Mouse (Mus musculus) kidney, adult 9 months (tissue): Measurements from ENCODE around the gene Gipc1.
A peak's percentile ranks its signal among the peaks of the same experiment; 100 is the strongest.

Experiments
- DNase-seq: peaks from one replicate; pipeline ENCODE4 v3.0.0; 2022

Gene Gipc1

DNA sequence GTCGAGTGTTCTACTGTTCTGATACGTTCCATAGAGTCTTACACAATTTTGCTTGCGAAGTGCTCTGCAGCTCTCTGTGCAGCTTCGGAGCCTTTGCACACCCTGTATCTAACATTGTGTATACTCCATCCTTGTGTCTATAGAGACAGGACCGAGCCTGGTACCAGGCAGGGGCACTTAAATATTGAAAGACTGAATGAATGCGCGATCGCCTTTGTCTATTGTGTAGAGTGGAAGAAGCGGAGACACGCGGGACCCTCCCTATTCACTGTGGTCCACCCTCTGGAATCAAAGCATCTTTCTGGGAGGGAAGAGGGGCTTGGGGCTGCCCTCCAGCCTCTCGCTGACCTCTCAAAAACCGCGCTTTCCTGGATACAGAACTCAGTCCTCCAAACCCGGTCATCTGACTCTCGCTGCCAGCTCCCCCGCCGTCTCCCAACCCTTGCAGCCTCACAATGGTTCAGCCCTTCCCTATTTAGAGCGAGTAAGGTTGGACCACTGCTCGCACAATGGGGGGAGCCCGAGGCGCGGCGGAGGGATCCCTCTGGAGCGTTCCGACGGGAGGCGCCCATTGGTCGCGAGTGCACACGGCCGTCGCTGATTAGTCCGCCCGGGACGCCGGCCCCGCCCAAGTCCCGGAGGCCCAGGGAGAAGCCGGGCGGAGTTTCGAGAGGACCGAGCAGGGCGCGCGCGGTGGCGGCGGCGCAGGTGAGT lies at the start of gene Gipc1:
Gene Gipc1, plus strand, starts transcription at position 648 of the 714 bp plus-strand sequence.
- peak; percentile 98 for DNase-seq

DNA sequence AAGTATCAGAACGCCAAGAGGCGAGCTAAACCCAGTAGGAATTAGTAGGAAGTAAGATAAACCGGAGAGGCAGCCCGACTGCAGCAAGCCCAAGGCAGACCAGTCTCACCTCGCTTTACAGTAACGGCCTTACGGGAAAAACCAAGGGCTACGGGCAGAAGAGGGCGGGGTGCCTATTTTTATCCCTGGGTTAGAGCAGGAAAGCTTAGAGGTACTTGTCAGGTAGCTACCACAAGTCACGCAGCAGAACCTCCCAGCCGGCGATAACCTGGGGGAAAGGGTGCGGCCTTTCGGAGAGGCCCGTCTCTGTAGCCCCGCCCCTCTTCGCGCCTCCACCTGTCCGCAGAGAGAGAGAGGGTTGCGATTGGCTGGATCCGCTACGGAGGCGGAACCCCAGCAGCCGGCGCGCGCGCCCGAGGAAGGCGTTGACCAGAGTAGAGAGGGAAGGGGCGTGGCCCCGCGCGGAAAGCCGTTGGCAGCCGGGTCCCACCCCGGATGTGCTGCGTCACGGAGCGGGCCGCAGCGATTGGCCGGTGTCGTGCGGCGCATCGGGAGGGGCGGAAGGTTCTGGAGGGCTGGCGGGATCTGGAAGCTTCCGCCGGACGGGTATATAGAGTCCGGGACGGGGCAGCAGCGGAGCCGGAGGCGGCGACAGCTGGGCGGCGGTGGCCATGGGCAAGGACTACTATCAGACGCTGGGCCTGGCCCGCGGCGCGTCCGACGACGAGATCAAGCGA lies 44.6 kb upstream of the Gipc1 start, which contains the start of the genes Tecr and Dnajb1:
Gene Tecr, minus strand, starts transcription at position 311 of the 737 bp plus-strand sequence.
Gene Dnajb1, plus strand, starts transcription at position 533 of the 737 bp plus-strand sequence.
- peak; percentile 100 for DNase-seq

DNA sequence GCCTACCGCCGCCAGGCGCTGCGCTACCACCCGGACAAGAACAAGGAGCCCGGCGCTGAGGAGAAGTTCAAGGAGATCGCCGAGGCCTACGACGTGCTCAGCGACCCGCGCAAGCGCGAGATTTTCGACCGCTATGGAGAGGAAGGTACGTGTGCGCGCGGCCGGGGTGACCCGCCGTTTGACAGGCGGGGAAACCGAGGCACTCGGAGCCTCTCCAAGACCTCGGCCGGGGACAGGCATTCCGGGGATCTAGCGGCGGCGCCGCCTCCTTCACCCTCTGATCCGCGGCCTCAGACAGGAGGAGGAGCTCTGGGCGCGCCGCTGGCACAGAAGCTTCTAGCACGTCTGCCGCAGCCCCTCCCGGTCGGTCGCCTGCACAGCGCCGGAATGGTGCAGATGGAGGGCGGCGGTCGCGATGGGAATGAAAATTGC lies 44.1 kb upstream of the Gipc1 start:
- DNase-seq, result peak; percentile 85

DNA sequence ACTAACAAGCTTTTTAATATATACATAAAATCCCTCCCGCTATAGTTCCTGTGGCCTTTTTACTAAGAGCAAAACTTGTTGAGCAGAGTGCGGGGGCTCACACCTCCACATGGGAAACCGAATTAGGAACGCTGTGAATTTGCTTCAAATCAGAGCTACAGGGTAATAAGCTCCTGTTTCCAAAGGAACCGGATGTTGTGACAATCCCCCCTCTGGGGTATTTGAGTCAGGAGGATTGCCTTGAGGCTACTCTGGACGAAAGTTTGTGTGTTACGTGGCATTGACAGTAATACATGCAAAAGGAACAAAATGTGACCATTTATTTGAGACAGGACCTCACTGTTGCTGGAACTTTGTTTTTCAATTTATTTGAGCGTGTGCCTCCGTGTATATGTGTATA lies 43.4 kb upstream of the Gipc1 start:
- DNase-seq, result no peak

DNA sequence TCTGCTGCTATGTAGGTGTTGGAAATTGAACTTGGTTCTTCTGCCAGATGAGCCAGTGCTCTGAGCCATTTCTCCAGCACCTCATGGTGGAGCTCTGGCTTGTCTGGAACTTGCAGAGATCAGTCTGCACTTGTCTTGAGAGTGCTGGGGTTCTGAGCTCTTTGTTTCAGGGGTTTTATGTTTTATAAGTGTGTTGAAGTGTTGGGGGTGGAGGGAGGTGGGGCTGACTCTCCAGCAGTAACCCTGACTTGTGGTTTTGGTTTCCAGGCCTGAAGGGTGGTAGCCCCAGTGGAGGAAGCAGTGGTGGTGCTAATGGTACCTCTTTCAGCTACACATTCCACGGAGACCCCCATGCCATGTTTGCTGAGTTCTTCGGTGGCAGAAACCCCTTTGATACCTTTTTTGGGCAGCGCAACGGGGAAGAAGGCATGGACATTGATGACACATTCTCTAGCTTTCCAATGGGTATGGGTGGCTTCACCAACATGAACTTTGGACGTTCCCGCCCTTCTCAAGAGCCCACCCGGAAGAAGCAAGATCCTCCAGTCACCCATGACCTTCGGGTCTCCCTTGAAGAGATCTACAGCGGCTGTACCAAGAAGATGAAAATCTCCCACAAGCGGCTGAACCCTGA lies 42.8 kb upstream of the Gipc1 start:
- no peak for DNase-seq

DNA sequence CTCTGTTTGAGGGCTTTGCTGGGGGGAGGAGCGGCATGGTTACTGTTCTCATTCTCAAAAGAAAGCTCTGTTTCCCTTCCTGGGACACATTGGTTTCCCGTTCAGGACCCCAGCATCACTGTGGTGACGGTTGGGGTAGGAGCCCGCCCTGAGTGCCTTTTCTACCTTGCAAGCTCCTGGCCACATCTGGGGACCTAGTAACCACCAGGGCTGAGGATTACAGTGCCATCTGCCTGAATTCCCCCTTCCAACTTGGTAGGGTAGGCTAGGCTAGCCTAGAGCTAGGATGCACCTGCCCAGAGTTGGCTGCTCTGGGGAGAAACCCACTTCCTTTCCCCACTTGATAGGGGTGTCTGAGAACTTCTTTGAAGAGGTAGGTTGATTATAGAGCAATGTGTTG lies 40.6 kb upstream of the Gipc1 start:
- no peak for DNase-seq

DNA sequence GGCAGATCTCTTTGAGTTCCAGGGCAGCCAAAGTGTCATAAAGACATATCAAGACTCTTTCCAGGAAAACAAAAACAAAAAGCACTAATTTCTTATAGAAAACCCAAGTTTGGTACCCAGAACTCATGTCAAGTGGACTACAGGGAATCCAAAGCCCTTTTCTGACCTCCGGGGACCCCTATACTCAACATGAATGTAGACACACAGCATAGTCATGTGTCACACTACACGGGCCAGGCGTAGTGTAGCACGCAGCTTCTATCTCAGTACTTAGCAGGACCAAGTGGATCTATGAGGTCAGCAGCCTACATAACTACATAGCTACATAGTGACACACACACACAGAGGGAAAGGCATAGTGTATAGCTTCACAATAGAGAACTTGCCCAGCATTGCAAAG lies 38.8 kb upstream of the Gipc1 start:
- DNase-seq, result no peak

DNA sequence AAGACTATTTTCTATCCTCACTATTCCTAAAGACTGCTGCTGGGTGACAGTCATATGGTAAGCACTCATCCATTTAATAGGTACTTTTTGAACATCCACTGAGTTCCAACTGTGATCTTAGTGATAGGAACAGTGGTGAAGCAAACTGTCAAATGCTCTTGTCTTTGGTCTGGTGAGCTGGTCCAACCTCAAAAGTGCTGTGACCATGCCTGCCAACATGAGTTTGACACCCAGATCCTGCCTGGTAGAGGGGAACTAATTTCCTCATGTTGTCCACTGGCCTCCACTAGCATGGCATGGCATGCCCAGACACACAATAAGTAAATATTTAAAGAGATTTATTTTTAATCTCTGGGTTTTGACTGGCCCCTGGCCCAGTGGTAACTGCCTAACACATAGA lies 35.9 kb upstream of the Gipc1 start:
- no peak for DNase-seq

DNA sequence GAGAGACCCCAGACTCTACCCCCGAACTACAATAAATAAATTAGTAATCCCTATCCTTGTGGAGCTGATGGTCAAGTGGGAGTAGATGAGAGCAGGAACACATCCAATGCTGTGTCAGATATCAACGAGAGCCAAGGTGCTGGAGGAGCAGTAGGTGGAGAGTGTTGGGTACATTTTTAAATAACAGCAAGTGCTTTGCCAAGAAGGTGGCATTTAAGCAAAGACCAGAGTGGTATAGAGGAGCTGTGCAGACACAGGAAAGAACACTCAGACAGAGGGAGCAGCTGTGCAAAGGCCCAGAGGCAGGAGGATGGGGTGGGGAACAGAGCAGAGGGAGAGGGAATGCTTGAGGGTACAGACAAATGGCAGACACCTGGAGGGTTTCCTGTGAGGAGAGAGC lies 35.4 kb upstream of the Gipc1 start:
- DNase-seq, result no peak

DNA sequence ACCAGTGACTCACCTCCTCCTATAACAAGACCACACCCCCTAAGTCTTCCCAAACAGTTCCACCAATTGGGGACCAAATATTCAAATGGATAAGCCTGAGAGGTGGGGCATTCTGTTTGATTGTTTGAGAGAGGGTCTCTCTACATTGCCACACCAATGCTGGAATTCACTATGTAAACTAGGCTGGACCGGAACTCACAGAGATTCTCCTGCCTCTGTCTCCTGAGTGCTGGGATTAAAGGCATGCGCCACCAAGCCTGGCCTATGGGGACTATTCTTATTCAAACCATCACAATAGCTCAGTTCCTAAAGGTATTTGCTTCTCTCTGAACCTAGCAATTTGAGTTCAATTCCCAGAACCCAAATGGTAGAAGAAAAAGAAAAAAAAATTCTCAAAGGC lies 33.9 kb upstream of the Gipc1 start:
- no peak for DNase-seq

DNA sequence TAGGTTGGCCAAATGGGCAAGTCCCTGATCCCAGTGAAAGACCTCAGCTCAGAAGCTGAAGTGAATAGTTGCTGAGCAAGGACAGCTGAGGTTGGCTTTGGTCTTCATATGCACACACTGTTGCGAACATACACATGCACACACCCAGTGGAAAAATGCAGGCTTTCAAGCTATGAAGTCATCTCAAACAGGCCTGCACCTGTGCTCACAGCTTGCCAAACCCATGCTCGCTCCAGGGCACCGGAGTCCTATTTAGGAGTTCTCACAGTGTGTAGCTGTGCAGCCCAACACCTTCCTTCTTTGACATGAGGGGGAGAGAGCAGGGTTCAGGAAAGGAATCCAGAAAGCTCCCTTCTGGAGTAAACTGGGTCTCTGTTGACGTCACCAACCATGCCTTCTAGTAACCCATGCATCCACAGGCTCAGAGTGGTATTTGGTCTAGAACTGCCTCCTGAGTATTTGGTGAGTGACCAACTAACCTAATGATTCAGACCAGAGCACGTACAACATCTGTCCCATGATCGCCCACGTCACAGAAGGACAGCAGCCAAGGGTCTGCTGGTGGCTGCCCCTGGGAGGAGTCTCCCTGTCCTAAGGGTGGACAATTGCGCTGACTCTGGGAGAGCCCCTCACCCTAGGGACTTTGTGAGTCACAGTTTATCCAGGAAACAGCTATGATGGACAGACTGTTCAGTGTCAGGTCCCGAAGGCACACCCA lies 32.8 kb upstream of the Gipc1 start:
- DNase-seq, result no peak

DNA sequence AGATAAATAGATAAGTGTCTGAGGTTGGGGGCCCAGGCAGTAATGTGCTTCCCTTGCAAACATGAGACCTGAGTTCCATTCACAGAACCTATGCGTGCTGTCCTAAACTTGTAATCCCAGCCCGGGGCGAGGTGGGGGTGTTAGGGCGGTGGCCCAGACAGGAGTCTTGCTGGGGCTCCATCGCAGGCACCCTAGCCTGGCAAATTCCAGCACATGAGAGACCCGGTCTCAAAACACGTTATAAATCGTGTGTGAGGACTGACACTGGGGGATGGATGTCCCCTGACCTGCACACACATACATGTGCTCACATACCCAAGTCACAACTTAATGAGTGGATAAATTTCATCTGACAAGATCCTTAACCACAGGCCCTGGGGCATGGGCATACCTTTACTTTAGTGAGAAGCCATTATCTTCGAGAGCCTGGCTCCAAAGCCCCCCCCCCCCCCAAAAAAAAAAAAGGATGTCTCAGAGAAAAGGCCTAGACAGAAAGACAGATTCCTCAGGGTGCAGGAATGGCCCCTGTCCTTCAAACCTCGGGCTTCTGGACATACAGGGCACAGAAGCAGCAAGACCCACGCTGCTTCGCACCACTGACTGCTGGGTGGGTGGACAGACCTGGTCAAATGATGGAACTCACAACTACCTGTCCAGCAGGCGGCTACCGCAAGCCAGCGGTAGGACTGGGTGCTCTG lies 30.6 kb upstream of the Gipc1 start:
- no peak for DNase-seq

DNA sequence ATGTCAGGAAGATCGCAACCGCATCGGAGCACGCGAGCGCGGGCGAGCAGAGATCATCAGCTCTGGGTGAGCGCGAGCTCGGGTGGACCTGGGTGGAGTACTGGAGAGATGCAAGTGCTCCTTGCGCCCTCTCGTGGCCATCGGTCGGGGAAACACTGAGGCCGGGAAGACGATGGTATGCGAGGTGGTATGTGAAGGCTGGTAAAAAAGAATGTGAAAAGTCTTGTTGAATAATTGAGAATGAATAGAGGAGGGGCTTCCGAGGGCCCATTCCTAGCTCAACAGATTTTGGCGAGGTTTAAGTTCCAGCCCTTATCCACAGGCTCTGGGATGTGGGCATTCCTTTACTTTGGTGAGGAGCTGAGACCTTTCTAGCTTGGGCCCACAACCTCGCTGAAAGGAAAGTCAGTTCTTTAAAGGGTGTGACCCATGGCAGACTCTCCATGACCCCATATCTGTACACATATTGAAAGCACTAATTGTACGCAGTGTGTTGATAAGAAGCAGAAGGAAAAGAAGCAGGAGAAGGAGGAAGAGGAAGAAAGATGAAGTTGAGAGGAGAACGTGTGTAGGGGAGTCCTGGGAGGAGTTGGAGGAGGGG lies 30.0 kb upstream of the Gipc1 start:
- peak; percentile 84 for DNase-seq

DNA sequence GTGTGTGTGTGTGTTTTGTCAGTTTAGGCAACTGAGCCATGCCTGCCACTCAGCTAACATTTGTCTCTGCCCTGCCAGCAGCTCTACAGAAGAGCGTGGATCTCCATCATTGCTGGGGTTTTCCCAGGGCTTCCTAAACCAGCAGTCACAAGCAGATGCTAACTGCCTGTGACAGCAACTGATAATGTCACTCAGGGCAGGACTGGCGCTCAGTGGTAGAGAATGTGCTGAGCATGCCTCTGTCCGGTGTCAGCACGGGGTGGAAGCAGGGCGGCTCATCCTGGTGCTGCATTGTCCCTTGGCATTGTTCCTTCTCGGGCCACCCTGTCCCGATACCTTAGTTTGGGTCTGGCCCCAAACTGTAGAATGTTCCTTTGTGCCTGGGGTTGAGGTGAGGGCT lies 28.9 kb upstream of the Gipc1 start:
- DNase-seq, result no peak

DNA sequence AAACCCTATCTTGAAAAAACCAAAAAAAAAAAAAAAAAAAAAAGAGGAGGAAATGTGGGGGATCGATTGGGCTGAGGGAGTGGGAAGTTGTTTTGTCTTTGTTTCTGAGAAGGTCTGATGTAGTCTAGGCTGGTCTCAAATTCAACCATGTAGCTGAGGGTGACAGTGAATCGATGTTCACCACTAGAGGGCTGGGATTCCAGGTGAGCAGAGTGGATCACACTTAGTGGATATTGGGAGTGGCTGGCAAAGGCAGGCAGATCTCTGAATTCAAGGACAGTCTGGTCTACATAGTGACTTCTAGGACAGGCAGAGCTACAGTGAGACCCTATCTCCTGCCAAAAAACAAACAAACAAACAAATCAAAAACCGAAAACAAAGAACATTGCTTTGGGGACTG lies 27.7 kb upstream of the Gipc1 start:
- DNase-seq, result peak; percentile 59

DNA sequence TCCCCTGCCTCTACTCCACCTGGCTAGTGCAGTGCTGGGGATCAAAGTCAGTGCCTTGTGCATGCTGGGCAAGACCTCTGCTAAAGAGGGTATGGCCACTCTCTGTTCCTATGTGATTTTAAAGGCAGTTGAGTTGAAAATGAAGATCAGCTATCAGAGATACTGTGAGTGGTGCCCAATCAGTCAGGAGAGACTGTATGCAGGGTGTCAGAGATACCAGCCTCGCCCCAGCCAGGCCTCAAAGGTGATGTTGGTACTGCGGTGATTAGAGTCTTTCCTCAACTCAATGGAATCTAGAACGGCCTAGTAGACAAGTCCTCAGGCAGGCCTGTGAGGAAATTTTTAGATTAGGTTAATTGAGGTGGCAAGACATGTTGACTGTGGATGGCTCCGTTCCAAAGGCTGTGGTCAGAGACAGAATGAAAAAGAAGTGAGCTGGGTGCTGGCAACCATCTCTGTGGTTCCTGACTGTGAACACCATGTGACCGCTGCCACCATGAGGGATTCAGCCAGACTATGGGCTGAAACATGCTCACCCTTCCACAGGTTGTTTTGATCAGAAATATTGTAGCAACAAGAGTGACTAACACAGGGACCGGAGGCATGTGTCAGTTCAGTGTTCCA lies 26.7 kb upstream of the Gipc1 start:
- DNase-seq, result no peak

DNA sequence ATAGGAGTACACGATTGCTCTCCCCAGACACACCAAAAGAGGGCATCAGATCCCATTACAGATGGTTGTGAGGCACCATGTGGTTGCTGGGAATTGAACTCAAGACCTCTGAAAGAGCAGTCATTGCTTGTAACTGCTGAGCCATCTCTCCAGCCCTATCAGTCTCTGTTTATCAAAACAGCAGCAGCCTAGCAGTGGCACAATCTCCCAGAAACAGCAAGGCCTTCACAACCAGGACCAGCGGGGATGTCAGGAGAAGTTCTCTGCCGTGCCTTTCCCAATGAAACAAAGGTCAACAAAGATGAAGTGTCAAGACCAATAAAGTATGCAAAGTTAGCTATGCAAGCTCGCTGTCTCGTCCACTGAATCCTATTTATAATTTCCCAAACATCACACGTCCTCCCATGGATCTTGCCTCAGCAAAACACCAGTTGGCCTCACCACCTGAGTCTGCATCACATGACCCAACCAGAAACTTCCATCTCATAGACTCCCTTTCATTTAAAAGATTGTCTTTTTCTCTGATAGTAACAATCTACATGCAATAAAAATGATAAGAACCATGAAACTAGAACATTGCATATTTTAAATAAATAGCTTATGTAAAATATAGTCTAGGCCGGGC lies 20.3 kb upstream of the Gipc1 start:
- no peak for DNase-seq

DNA sequence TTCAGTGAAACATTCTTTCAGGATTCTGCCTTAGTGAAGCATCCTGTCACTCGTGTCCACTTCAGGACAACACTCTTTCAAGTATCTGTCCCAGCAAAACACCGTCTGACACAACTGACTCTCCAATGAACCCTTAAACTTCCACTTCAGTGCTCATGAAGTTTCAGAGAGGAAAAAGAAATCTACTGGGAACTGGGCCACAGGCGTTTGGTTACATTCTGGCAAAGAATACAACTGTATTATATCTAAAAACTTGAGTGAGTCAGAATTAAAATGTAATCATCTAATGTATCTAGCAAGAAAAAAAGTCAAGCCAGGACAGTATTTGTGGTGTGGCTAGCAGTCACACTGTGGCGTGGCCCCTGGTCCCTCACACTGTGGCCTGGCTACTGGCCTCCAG lies 13.6 kb upstream of the Gipc1 start:
- no peak for DNase-seq

DNA sequence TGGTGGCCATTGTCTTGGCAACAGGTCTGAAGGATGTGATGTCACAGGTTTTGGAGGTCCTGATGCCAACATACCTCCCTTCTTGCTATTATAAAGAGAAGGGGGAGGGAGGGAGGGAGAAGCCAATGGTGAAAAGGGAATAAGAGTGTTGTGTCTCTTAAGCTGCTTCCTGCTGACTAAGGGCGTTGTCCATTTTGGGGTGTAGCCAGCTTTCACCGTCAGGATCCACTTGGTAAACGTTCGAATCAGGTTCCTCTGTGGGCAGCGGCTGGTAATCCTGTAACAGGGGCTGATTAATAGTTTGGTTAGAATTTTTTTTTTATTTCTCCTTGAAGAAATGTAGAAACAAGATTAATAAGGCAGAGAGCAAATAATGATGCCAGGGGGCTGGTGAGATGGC lies 12.8 kb upstream of the Gipc1 start:
- no peak for DNase-seq

DNA sequence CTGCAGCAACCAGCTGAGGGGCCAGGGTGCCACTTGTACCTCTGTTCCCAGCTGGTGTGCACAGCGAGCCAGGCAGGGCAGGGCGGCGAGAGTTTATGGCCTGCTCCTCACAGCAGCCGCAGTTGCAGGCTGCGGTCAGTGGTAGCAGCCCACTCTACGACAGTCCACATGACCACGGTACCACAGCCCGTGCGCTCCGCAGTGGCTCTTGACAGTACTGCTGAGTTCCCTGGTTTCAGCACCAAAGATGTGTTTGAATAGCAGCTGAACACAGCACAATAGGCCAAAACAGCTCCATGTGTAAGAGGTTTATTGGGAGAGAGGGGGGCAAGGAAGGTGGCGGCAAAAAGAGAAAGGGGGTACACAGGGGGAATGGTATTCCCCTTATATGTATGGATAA lies 5.0 kb upstream of the Gipc1 start:
- DNase-seq, result no peak

DNA sequence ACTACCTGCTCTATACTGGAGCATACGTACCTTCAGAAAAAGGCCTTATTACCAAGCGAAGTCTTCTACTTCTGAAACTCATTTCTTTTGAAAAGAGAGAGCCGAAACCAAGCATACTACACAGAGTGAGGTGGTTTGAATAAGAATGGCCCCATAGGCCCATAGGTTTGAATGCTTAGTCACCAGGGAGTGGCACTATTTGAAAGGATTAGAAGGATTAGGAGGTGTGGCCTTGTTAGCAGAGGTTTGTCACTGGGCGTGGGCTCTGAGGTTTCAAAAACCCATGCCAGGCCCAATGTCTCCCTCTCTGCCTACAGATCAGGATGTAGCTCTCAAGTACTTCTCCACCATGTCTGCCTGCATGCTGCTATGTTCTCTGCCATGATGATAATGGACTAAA lies 4.4 kb upstream of the Gipc1 start:
- no peak for DNase-seq
